Mouse (Mus musculus) hindbrain, embryonic 16.5 days (tissue): ENCODE results near the gene Hbq1a. TPM values are rescaled to one million over a fixed set of nuclear protein-coding genes. Genes with fewer than 3 reads are reported as not detected.
"Not testable (repeated sequence)": the region's sequence is repeated elsewhere in the genome, so short reads cannot be mapped to it uniquely, and the experiment has no call there.

Experiments
- ATAC-seq: fragments of 200-750 bp; cut with Nextera tagmentation; 2 replicates; pipeline ENCODE4 v1.8.0; 2017; ENCODE audit warnings: moderate TSS enrichment, moderate library complexity
- H3K27ac ChIP-seq: fragments of 300-500 bp; sonication (generic); 2 replicates; pipeline ENCODE4 v1.5.1; 2014; ENCODE audit warnings: low read depth, mild to moderate bottlenecking, control low read depth, low read length, moderate library complexity
- H3K27me3 ChIP-seq: fragments of 300-500 bp; sonication (generic); replicated peaks from 2 replicates; pipeline ENCODE4 v1.6.1; 2014; ENCODE audit warnings: low read length; ENCODE audit not compliant: control insufficient read depth, insufficient read depth
- H3K36me3 ChIP-seq: fragments of 300-500 bp; sonication (generic); 2 replicates; pipeline ENCODE4 v1.6.1; 2014; ENCODE audit warnings: mild to moderate bottlenecking, low read length, moderate library complexity, mixed read lengths; ENCODE audit not compliant: control insufficient read depth, insufficient read depth
- H3K4me1 ChIP-seq: fragments of 300-500 bp; sonication (generic); 2 replicates; pipeline ENCODE4 v1.6.1; 2014; ENCODE audit warnings: low read depth, low read length; ENCODE audit not compliant: control insufficient read depth, insufficient read depth
- H3K4me2 ChIP-seq: fragments of 300-500 bp; sonication (generic); 2 replicates; pipeline ENCODE4 v1.6.1; 2014; ENCODE audit warnings: mild to moderate bottlenecking, low read length, control low read depth, moderate library complexity
- H3K4me3 ChIP-seq: fragments of 300-500 bp; sonication (generic); 2 replicates; pipeline ENCODE4 v1.5.1; 2014; ENCODE audit warnings: mild to moderate bottlenecking, low read length, control low read depth, moderate library complexity
- H3K9ac ChIP-seq: fragments of 300-500 bp; sonication (generic); 2 replicates; pipeline ENCODE4 v1.6.1; 2014; ENCODE audit warnings: low read depth, mild to moderate bottlenecking, control low read depth, low read length, moderate library complexity
- H3K9me3 ChIP-seq: fragments of 300-500 bp; sonication (generic); 2 replicates; pipeline ENCODE4 v1.6.1; 2014; ENCODE audit warnings: mild to moderate bottlenecking, low read length, moderate library complexity; ENCODE audit not compliant: control insufficient read depth
- WGBS: fragments of 180-500 bp; shearing (Covaris S2); extraction: QIAGEN DNeasy Blood & Tissue Kit; methylation state at CpG from one replicate; pipeline ENCODE4 v1.1.7; 2014; 5-methylcytosine and 5-hydroxymethylcytosine counted together
- polyA plus RNA-seq: library from polyadenylated mRNA; unstranded; fragments of >200 nt; fragmentation: Nextera tagmentation; extraction: Ambion mirVana; gene quantifications from 2 replicates; pipeline ENCODE4 v1.2.1, GENCODE M21; 2015

The Hbq1a gene
- polyA plus RNA-seq, 1 experiment from 2014 or later, result 2.0 TPM

GRCm38 (mm10) chr11:32297417-32297816 is 2.5 kb upstream of the Hbq1a start:
- WGBS, result 54% methylated on average over 2 of the region's 2 CpGs
- H3K4me1 ChIP-seq, H3K27ac ChIP-seq, H3K27me3 ChIP-seq, H3K4me2 ChIP-seq, H3K9ac ChIP-seq, H3K9me3 ChIP-seq, H3K36me3 ChIP-seq, H3K4me3 ChIP-seq, ATAC-seq: not testable (repeated sequence)

GRCm38 (mm10) chr11:32297866-32298531 is 1.9 kb upstream of the Hbq1a start:
- 97% methylated on average over 1 of the region's 1 CpGs for WGBS
- Histone ChIP-seq H3K4me2 (no peak overlapping the region), H3K9me3 (no peaks in the 10 kb centered on the region), H3K27ac (no peak overlapping the region), H3K4me3 (no peak overlapping the region), H3K9ac (no peak overlapping the region), H3K36me3 (no peaks in the 10 kb centered on the region), H3K27me3 (no peaks in the 10 kb centered on the region), H3K4me1 (no peaks in the 10 kb centered on the region; the same call in 1 of the 2 replicates)
- ATAC-seq, result no peak

- Histone ChIP-seq H3K27ac (no peak overlapping the region), H3K4me1 (no peaks in the 10 kb centered on the region; the same call in 1 of the 2 replicates), H3K9ac (no peak overlapping the region), H3K9me3 (no peaks in the 10 kb centered on the region), H3K4me3 (no peak overlapping the region), H3K4me2 (no peak overlapping the region), H3K36me3 (no peaks in the 10 kb centered on the region), H3K27me3 (no peaks in the 10 kb centered on the region)
- WGBS, result 98% methylated on average over 2 of the region's 2 CpGs
- no peak for ATAC-seq
Observed at GRCm38 (mm10) chr11:32298532-32298918, 1.3 kb upstream of the Hbq1a start.

- no peak overlapping the region for H3K9ac ChIP-seq
- H3K27me3 ChIP-seq, result no peaks in the 10 kb centered on the region
- H3K4me2 ChIP-seq, result peak overlapping the region; percentile 57
- H3K9me3 ChIP-seq, result no peaks in the 10 kb centered on the region
- no peaks in the 10 kb centered on the region for H3K36me3 ChIP-seq
- peak; percentile 41 for ATAC-seq
- no peaks in the 10 kb centered on the region; the same call in 1 of the 2 replicates for H3K4me1 ChIP-seq
- H3K27ac ChIP-seq, result no peak overlapping the region
- peak overlapping the region; percentile 32 for H3K4me3 ChIP-seq
- 56% methylated on average over 14 of the region's 17 CpGs for WGBS
Observed at GRCm38 (mm10) chr11:32300279-32301267, 704 bp downstream of the Hbq1a start.

GRCm38 (mm10) chr11:32301506-32301905 is 1.6 kb downstream of the Hbq1a start:
- no peaks in the 10 kb centered on the region for H3K9me3 ChIP-seq
- WGBS, result 75% methylated on average over 1 of the region's 1 CpGs

GRCm38 (mm10) chr11:32302824-32303419 is 3.1 kb downstream of the Hbq1a start:
- no peak overlapping the region for H3K4me3 ChIP-seq
- H3K27me3 ChIP-seq, result no peaks in the 10 kb centered on the region
- ATAC-seq, result peak; percentile 68; the same call in 1 of the 2 replicates
- H3K4me1 ChIP-seq, result no peaks in the 10 kb centered on the region; the same call in 1 of the 2 replicates
- peak overlapping the region; percentile 6; the same call in 1 of the 2 replicates for H3K27ac ChIP-seq
- H3K4me2 ChIP-seq, result no peak overlapping the region
- no peaks in the 10 kb centered on the region for H3K9me3 ChIP-seq
- no peak overlapping the region for H3K9ac ChIP-seq
- H3K36me3 ChIP-seq, result no peaks in the 10 kb centered on the region
- 41% methylated on average over 2 of the region's 2 CpGs for WGBS

More at GRCm38 (mm10) chr11:32301506-32301905, 1.6 kb downstream of the Hbq1a start:
- Histone ChIP-seq H3K27ac (no peak overlapping the region), H3K4me3 (no peak overlapping the region), H3K4me1 (no peaks in the 10 kb centered on the region; the same call in 1 of the 2 replicates), H3K4me2 (no peak overlapping the region), H3K27me3 (no peaks in the 10 kb centered on the region), H3K36me3 (no peaks in the 10 kb centered on the region), H3K9ac (no peak overlapping the region)
- ATAC-seq, result no peak

GRCm38 (mm10) chr11:32303455-32303854 is 3.6 kb downstream of the Hbq1a start:
- Histone ChIP-seq H3K9me3 (no peaks in the 10 kb centered on the region), H3K4me2 (no peak overlapping the region), H3K9ac (no peak overlapping the region), H3K4me1 (no peaks in the 10 kb centered on the region; the same call in 1 of the 2 replicates), H3K27ac (no peak overlapping the region), H3K4me3 (no peak overlapping the region), H3K27me3 (no peaks in the 10 kb centered on the region), H3K36me3 (no peaks in the 10 kb centered on the region)
- WGBS, result 86% methylated on average over 1 of the region's 1 CpGs
- ATAC-seq, result no peak

GRCm38 (mm10) chr11:32307006-32307405 is 7.1 kb downstream of the Hbq1a start:
- H3K9ac ChIP-seq, result no peak overlapping the region
- ATAC-seq, result no peak
- no peaks in the 10 kb centered on the region; the same call in 1 of the 2 replicates for H3K4me1 ChIP-seq
- H3K4me2 ChIP-seq, result no peak overlapping the region
- no peak overlapping the region for H3K4me3 ChIP-seq
- no peaks in the 10 kb centered on the region for H3K27me3 ChIP-seq
- WGBS, result 75% methylated on average over 1 of the region's 1 CpGs
- H3K36me3 ChIP-seq, result no peaks in the 10 kb centered on the region
- H3K27ac ChIP-seq, result no peak overlapping the region
- no peaks in the 10 kb centered on the region for H3K9me3 ChIP-seq

GRCm38 (mm10) chr11:32309446-32309845 is 9.6 kb downstream of the Hbq1a start:
- WGBS, result 40% methylated on average over 4 of the region's 4 CpGs
- Histone ChIP-seq H3K4me1 (no peaks in the 10 kb centered on the region), H3K27ac (no peak overlapping the region), H3K27me3 (no peaks in the 10 kb centered on the region), H3K36me3 (no peaks in the 10 kb centered on the region), H3K9me3 (no peaks in the 10 kb centered on the region), H3K4me3 (no peak overlapping the region), H3K4me2 (no peak overlapping the region), H3K9ac (no peak overlapping the region)
- ATAC-seq, result no peak
